Comparison of ENCODE assay signal across 11 mouse cellular contexts in the genomic region with DNA sequence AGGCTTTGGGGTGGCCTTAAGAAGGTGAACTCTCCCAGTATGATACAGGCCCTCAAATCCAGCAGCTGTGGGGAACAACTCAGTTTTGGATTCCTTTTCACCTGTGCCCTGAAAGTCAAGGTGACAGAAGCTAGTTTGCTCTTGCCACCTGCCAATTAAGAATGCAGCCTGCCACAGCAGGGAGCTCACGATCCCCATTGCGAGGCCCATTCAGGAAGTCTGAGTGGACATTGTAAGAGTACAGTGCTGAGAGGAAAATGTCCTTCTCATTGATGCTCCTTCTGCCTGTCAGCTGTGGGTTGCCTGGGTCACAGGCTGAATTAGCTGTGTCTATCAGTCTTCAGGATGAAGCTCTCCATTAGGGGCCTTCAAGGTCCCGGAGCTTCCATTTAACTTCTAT.
"Had no signal": no experiment of that assay in that cellular context is flagged by ENCODE, and none has a peak within 500 bp of the region (broad histone marks: within the 10 kb centered on the region; RNA-seq: fewer than 3 reads in every experiment).

No protein-coding gene starts in this region.

- H3K9me3 ChIP-seq: limb, embryonic 13.5 days; liver, embryonic 15.5 days; stomach, embryonic 15.5 days had no signal

- H3K4me2 ChIP-seq: limb, embryonic 13.5 days; liver, embryonic 11.5 days; liver, embryonic 15.5 days; stomach, embryonic 15.5 days had no signal

- DNase-seq: kidney, postnatal 10 days; lung, adult 2 months; lung, postnatal 36 days; right cerebral cortex, postnatal 14 days; thymus, adult 2 months; thymus, postnatal 25 days had no signal

- H3K4me3 ChIP-seq: limb, embryonic 13.5 days; liver, embryonic 15.5 days; stomach, embryonic 15.5 days had no signal

- H3K9ac ChIP-seq: limb, embryonic 13.5 days; liver, embryonic 15.5 days; stomach, embryonic 15.5 days had no signal

- ATAC-seq: midbrain, embryonic 16.5 days had no signal

- H3K36me3 ChIP-seq: limb, embryonic 13.5 days; liver, embryonic 15.5 days; stomach, embryonic 15.5 days had no signal

- H3K27me3 ChIP-seq: limb, embryonic 13.5 days; liver, embryonic 15.5 days; stomach, embryonic 15.5 days had no signal

- H3K27ac ChIP-seq: limb, embryonic 13.5 days; liver, embryonic 15.5 days; stomach, embryonic 15.5 days had no signal
